Mouse (Mus musculus) frontal cortex, adult 2 months (tissue): ENCODE results near the gene Adprm. TPM values are rescaled to one million over a fixed set of nuclear protein-coding genes. Genes with fewer than 3 reads are reported as not detected.

Experiments used
- DNase-seq, 2 experiments: peaks; one replicate each; pipeline ENCODE4 v3.0.0; 2022; ENCODE audit warnings: low spot score in 1 of 2; ENCODE audit errors: extremely low spot score in 1 of 2
- polyA plus RNA-seq: library from polyadenylated mRNA; depleted of rRNA; stranded (reverse); fragments of >200 nt; gene quantifications from 2 replicates; pipeline ENCODE4 v1.2.3, GENCODE M21; 2012

The Adprm gene
- polyA plus RNA-seq, 1 experiment = 24.9 TPM

DNA sequence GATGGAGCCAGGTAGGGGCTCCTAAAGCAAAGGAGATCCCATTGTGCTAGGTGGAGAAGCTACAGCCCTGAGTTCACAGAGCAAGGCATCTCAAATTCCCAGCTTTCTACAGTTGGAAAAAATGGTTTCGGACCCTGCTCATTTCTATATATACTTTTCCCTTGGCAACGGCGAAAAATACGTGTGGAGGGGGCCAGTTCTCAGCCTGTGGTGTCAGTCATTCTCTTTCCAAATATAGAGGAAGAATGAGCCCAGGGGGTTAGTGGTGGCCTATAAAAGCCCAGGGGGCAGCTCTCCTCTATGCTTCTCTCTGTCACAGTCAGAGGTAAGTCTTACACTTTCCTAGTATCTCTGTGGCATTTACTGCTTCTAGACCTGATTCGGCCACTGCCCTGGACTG, 25.6 kb upstream of the Adprm start, which contains the start of gene Myh3:
Myh3 (plus strand) TSS at position 301 of the 400 bp plus-strand sequence.
- no peak for DNase-seq

DNA sequence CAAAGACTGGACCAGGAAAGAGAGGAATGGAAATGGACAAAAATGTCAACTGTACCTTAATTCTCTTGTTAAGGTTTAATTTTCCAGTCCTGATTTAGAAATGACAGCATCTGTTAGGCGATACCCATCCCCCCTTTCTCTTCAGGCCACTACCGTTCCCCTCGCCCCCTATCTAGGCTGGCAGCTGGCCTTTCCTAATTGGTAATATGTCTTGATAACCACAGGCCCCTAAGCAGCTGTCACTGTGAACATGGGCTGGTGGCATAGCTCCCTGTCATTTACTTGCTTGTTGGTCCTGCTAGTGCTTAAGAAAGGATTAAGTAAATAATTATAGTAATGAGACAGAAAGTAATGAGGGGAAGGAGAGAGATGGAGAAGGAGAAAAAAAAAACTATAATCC, 25.0 kb upstream of the Adprm start:
- DNase-seq = no peak

DNA sequence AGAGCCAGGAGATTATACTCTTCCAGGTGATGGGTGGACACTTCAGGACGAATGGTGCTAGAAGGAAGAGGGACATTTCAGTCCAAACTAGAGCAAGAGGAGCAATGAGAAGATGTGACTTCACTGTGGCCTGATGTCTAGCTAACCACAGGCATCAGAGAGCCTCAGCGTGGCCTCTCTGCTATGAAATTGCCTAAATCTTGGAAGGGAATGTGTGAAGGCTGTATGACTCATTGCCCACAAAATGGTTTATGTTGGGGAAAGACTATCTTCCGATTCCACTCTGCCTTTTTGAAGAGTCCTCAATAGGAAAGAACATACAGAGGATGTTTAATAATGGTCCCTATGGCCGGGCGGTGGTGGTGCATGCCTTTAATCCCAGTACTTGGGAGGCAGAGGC, 24.4 kb upstream of the Adprm start:
- DNase-seq = no peak

DNA sequence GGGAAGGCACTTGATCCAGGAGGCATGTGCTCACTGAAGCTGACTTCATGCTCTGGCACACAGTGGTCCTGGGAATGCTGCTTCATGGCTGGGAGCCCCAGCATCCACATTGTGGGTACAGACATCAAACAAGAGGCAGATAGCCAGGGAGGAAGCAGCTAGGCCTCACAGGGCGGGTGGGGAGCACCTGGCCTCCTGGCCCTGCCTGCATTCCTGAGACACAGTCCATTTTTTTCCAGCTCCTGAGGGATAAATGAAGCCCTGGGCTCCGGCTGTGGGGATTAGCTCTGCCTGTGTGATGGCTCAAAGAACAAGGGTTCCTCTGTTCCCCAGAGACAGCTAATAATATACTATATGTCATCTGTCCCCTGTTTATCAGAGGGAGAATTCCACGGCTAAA, 22.6 kb upstream of the Adprm start:
- no peak for DNase-seq

GRCm38 (mm10) chr11:67072615-67073130, 20.3 kb upstream of the Adprm start:
- no peak for DNase-seq

DNA sequence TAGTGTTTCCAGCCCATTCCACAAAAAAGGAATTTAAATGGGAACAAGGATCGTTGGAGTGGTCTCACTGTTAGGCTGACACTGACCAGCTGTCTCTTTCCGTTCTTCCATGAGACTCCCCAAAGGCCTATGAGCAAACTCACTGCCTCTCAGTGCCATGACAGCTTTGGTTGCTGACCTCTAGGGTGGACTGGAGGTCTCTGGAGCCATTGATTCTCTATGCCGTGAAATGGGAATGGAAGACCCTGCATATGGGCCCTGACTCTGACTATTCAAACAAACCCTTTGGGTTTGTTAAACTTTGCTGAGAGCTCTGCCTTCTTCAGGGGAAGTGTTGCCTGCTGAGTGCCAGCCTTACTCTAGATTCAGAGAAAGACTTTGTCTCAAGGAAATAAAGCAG, 15.3 kb upstream of the Adprm start:
- DNase-seq = no peak

DNA sequence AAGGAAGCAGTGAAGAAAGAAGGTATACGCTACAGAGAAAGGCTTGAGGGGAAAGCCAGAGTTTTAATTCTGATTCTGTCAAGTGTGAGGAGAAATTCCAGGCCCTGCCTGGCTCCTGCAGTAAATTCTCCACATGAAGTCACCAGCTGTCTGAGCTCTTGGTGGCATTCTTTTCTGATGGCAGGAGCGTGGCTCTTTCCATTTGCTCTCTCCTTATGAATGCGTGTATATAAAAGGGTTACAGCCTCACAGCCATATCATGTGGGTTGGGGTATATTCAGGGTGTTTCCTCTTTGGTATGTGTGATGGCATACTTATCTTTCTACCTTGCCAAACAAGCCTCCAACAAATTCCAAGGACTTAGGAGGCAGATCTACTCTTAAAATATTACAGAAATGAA, 10.3 kb upstream of the Adprm start:
- DNase-seq = peak; percentile 33 to 52

DNA sequence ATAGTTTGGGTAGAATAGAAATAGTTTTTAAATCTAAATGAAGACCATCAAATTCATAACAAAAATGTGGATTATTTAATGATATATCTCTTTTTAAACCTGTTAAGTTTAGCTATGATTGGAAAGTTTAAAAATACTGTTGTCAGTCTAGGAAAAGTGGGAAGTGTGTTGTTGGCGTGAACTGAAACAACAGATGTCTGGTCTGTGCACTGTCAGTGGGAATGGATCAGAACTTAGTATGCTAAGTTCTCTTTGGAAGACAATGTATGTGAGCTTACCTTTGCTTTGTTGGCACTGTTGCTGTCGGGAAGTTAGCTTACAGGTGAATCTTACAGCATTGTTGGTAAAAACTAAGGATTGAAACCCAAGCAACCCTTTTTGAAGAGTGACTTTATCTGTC, 8.9 kb upstream of the Adprm start:
- DNase-seq = peak in 1 of 2 experiments; percentile 52

GRCm38 (mm10) chr11:67054754-67055365, 2.5 kb upstream of the Adprm start:
- DNase-seq = no peak

DNA sequence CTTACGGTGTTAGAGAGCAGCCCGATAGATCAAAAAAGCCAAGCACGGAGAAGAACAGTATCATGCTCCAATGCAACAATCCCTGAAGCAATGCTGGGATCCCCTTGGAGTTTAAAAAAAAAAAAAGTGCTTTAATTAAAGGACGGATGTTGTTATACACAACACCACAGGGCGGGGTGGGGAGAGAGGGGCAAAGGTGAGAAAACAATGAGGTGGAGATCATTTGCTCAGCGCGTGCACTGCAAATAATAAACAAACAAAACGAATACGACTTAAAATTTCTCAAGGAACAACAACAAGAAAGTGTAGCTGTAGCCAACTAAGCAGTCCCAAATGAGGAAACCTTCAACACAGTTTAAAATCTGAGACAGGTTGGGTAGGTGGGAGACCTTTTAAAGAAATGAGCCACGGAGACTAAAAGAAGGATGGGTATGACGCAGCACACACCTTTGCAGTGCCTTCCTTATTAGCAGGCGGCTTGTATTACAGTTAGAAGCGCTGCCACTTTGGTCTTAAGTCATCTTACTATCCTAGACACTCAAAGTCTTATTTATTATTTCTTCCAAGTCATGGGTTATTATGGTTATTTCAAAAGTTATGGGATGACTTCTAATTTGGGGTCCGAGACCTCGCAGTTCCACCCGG, 596 bp downstream of the Adprm start:
- peak in 1 of 2 experiments; percentile 31 for DNase-seq

- DNase-seq = no peak
These were observed 3.1 kb downstream of the Adprm start for GRCm38 (mm10) chr11:67049256-67049655.

GRCm38 (mm10) chr11:67048496-67048895, 3.9 kb downstream of the Adprm start:
- no peak for DNase-seq

DNA sequence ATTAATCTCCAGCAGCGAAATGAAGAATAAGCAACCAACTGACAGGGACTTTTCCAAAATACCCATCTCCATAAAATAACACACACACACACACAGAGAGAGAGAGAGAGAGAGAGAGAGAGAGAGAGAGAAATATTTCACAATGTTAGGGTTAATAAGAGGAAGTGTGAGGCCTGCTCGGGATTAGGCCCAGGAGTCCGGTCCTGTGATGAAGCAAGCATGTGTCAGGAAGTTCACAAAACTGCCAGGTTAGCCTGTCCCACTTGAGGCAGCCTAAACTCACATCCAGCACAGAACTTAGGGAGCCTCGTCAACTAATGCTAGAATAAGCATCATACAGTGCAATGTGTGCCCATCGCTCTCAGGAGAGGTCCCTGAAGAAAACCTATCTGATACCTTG, 5.2 kb downstream of the Adprm start:
- DNase-seq = no peak

GRCm38 (mm10) chr11:67044959-67045358, 7.4 kb downstream of the Adprm start:
- no peak for DNase-seq

DNA sequence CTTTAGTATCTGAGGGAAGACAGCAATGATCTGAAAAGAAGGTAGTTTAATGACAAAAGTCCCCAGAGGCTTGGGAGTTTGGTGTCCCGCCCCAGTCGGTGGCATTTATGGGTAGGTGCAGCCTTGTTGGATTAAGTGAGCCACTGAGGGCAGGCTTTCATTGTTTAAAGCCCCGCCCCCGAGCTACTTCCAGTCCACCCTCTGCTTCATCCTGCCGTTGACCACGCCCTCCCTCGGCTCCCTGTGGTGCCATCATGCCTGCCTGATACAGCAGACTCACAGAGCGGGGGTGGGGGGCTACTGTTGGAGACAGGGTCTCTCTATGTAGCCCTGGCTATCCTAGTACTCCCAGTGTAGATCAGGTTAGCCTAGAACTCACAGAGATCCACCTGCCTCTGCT, 9.4 kb downstream of the Adprm start:
- no peak for DNase-seq

DNA sequence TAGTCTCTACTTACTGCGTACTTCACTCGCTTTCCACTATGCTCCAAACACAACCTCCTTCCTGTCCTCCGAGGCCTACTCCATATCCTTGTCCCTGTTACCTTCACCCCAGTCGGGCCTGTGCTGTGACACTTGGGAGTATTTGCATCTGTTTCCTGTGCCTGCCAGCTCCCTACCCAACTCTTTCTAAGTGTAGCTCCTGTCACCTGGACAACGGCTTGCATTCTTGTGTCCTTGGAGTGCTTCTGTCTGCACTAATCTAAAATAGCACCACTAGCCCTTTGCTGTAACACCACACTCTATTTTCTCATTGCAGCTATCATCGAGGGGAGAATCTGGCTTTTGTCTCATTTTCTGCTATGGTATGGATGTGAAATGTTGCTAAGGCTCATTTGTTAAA, 11.9 kb downstream of the Adprm start:
- no peak for DNase-seq

- DNase-seq = no peak
These were observed 12.6 kb downstream of the Adprm start for GRCm38 (mm10) chr11:67039799-67040198.

DNA sequence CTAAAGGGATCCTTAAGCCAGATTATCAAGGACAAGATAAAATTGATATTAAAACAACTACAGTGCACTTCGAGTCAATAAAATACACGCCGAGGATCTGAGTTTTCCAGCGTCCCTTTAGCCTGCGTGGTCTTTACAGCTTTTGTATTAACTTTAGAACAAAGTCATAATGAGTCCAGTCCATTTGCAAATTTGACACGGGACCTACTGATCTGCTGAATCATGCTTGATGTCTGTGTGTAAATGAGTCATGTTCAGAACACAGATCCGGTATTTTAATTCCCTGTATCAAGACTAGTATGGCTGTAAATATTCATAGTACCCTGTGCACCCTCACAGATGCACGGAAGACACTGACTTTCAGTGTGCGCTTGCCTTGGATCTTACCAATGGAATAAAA, 15.5 kb downstream of the Adprm start:
- DNase-seq = no peak

DNA sequence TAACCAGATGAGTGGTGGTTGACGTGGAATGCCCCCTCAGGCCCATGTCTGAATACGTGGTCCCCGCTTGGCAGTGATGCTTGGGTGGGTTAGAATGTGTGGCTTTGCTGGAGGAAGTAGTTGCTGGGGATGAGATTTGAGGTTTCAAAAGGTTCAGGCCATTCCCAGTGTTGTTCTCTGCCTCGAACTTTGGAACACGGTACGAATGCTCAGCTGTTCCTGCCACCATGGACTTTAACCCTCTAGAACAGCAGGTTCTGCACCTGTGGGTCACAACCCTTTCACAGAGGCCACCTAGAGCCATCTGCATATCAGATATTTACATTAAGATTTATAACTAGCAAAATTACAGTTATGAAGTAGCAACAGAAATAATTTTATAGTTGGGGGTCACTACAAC, 16.2 kb downstream of the Adprm start:
- DNase-seq = no peak

- DNase-seq = no peak
These were observed 17.5 kb downstream of the Adprm start for GRCm38 (mm10) chr11:67034775-67035485.

DNA sequence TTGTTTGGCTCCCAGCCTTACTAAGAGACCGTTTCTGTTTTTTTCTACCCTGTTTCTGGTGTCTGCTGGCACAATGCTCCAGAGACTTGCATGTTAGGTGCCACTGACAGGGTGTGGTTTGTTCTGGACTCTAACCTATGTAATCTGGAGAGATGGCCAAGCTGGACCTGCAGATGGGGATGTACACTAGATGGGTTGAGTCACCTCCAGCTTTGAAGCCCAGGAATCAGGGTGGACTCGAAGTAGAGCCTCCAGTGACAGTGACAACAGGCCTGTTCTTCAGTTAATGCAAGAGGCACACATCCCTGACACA, 20.8 kb downstream of the Adprm start:
- no peak for DNase-seq
